Mouse (Mus musculus) ES-E14 (cell line): ENCODE data around the gene Kmt2a. TPM values are rescaled to one million over a fixed set of nuclear protein-coding genes. Genes with fewer than 3 reads are reported as not detected.

Experiments
- DNase-seq: peaks from one replicate; pipeline ENCODE4 v3.0.0-alpha.2; 2013; ENCODE audit warnings: low read depth, low spot score
- H3K27ac ChIP-seq: 2 replicates; pipeline ENCODE4 v1.5.1; 2012; ENCODE audit warnings: low read depth, mild to moderate bottlenecking, low read length, moderate library complexity, mixed read lengths; ENCODE audit not compliant: poor library complexity, insufficient read depth, severe bottlenecking
- H3K36me3 ChIP-seq: 2 replicates; pipeline ENCODE4 v1.6.1; 2012; ENCODE audit warnings: mild to moderate bottlenecking, low read length, moderate library complexity, mixed read lengths; ENCODE audit not compliant: control insufficient read depth, poor library complexity, insufficient read depth, severe bottlenecking
- H3K4me1 ChIP-seq, 2 experiments: fragments of 150-350 bp in 1 of 2; sonication (generic) in 1 of 2; 2 replicates each; pipeline ENCODE4 v1.6.1; 2012; ENCODE audit warnings: low read length in 2 of 2, mild to moderate bottlenecking in 1 of 2, mixed read lengths in 1 of 2; ENCODE audit not compliant: control insufficient read depth in 2 of 2, insufficient read depth in 2 of 2, poor library complexity in 1 of 2
- H3K4me3 ChIP-seq, 2 experiments: fragments of 150-350 bp in 1 of 2; sonication (generic) in 1 of 2; 2 replicates each; pipeline ENCODE4 v1.5.1; 2012; ENCODE audit warnings: low read length in 2 of 2, low read depth in 1 of 2, mild to moderate bottlenecking in 1 of 2, mixed read lengths in 1 of 2; ENCODE audit not compliant: insufficient read depth in 1 of 2, poor library complexity in 1 of 2, severe bottlenecking in 1 of 2
- H3K9ac ChIP-seq: 2 replicates; pipeline ENCODE4 v1.6.1; 2012; ENCODE audit warnings: low read depth, mild to moderate bottlenecking, low read length, mixed read lengths; ENCODE audit not compliant: poor library complexity, insufficient read depth, severe bottlenecking
- H3K9me3 ChIP-seq: fragments of 150-350 bp; sonication (generic); 2 replicates; pipeline ENCODE4 v1.6.1; 2012; ENCODE audit warnings: low read depth, mild to moderate bottlenecking, low read length; ENCODE audit not compliant: control insufficient read depth, insufficient read depth
- CHD2 ChIP-seq: IDR thresholded peaks from 2 replicates; pipeline ENCODE4 v1.6.1; 2014; ENCODE audit warnings: mild to moderate bottlenecking, low read depth, low read length, inconsistent platforms
- HCFC1 ChIP-seq: IDR thresholded peaks from 2 replicates; pipeline ENCODE4 v1.6.1; 2012; ENCODE audit warnings: low read length, inconsistent platforms, borderline replicate concordance; ENCODE audit not compliant: insufficient read depth
- MAFK ChIP-seq: IDR thresholded peaks from 2 replicates; pipeline ENCODE4 v1.6.1; 2014; ENCODE audit warnings: mild to moderate bottlenecking, low read depth, low read length, inconsistent platforms; ENCODE audit not compliant: insufficient read depth
- ZC3H11A ChIP-seq: IDR thresholded peaks from 2 replicates; pipeline ENCODE4 v1.6.1; 2012; ENCODE audit warnings: low read depth, mild to moderate bottlenecking, inconsistent platforms, low read length, borderline replicate concordance
- ZNF384 ChIP-seq: IDR thresholded peaks from 2 replicates; pipeline ENCODE4 v1.6.1; 2012; ENCODE audit warnings: low read depth, low read length, inconsistent platforms
- in situ Hi-C, 2 experiments: fragments of 600-800 bp; cut with MboI; formaldehyde crosslinking; loops; one replicate each; pipeline ENCODE4 v1.15.1; 2025; ENCODE audit warnings: low sequenced_read_pairs in 2 of 2, inconsistent platforms in 1 of 2; ENCODE audit not compliant: unreplicated experiment in 2 of 2
- total RNA-seq: library from RNA; depleted of rRNA; stranded (reverse); fragments of 300-350 nt; gene quantifications from 2 replicates; pipeline ENCODE4 v1.2.3, GENCODE M21; 2012

Gene Kmt2a
- total RNA-seq, 1 experiment: 23.6 TPM

- no peak for DNase-seq
- TF ChIP-seq ZNF384: no peak
- no peak for TF ChIP-seq CHD2
- no peak for TF ChIP-seq HCFC1
- no peak for TF ChIP-seq ZC3H11A
- no peak for TF ChIP-seq MAFK
- no peak overlapping the region for H3K4me3 ChIP-seq
- peaks cover 1 to 6% of the 10 kb centered on the region in 2 experiments; a peak in 1 of 4 replicates for H3K4me1 ChIP-seq
- no peaks in the 10 kb centered on the region for H3K36me3 ChIP-seq
- H3K27ac ChIP-seq: no peak overlapping the region
- H3K9ac ChIP-seq: no peak overlapping the region
- H3K9me3 ChIP-seq: no peaks in the 10 kb centered on the region
- in situ Hi-C loops: no loop called here
These were observed 11.6 kb upstream of the Kmt2a start for GRCm38 (mm10) chr9:44892664-44893063.

- H3K9me3 ChIP-seq: no peaks in the 10 kb centered on the region
- H3K27ac ChIP-seq: no peak overlapping the region
- DNase-seq: no peak
- no peak overlapping the region for H3K9ac ChIP-seq
- in situ Hi-C loops: no loop called here
- TF ChIP-seq MAFK: no peak; the same call in 1 of the 2 replicates
- TF ChIP-seq ZNF384: no peak
- no peak for TF ChIP-seq CHD2
- H3K36me3 ChIP-seq: no peaks in the 10 kb centered on the region
- no peak overlapping the region for H3K4me3 ChIP-seq
- peaks cover 1 to 4% of the 10 kb centered on the region in 2 experiments; a peak in 1 of 4 replicates for H3K4me1 ChIP-seq
These were observed 10.1 kb upstream of the Kmt2a start for GRCm38 (mm10) chr9:44891210-44891609.

DNA sequence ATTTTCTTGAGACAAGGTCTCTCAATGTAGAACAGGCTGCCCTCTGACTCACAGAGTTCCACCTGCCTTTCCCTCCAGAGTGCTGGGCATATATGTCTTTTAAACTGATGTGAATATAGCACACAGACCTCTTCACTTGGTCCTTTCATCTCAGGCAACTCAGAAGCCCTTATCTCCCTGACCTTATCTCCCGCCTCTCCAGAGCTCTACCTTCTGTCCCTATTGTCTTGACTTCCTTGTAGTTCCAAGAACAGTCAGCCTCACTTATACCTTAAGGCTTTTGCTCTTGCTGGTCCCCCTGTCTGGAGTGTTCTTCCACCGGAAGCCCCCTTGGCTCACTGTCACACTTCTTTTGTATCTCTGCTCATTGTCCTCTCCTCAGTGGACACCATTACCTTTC lies 9.0 kb upstream of the Kmt2a start:
- Histone ChIP-seq H3K9ac (no peak overlapping the region), H3K4me3 (no peak overlapping the region), H3K36me3 (no peaks in the 10 kb centered on the region), H3K4me1 (peaks cover 1 to 4% of the 10 kb centered on the region in 2 experiments; a peak in 1 of 4 replicates), H3K27ac (no peak overlapping the region), H3K9me3 (no peaks in the 10 kb centered on the region)
- DNase-seq: no peak
- in situ Hi-C loops: no loop called here
- TF ChIP-seq ZC3H11A (no peak), ZNF384 (no peak)

GRCm38 (mm10) chr9:44888114-44888624 lies 7.1 kb upstream of the Kmt2a start:
- Histone ChIP-seq H3K4me1 (peaks cover 1 to 4% of the 10 kb centered on the region in 2 experiments; a peak in 1 of 4 replicates), H3K27ac (no peak overlapping the region), H3K36me3 (no peaks in the 10 kb centered on the region), H3K9ac (no peak overlapping the region), H3K4me3 (no peak overlapping the region), H3K9me3 (no peaks in the 10 kb centered on the region)
- in situ Hi-C loops: no loop called here
- TF ChIP-seq ZC3H11A (no peak), MAFK (no peak), HCFC1 (no peak), ZNF384 (no peak), CHD2 (no peak)
- DNase-seq: no peak

DNA sequence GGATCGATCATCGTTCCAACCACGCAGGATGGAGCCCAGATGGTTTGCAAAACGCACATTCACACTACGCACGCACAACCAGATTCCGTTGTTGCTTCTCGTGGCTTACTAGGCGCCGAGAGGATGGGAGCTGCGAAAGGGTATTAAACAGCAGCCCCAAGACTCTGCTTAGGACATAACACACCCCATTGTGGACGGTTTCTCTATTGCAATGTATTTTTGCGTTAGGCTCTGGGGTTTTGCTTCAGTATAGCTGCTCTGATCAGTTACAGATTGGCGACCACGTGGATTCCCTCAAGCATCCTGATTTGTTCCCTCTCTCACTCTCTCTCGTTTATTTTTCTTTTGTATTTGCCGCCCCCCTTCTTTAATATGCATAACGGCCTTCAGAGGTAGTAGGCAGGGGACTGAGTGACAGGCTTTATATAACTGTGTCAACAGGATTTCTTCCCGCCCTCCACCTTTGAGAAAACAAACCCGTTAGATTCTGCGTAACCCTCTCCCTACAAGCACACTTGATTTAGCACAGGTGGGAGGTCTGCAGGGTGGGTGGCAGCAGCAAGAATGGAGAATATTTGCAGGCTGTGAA lies 2.0 kb upstream of the Kmt2a start:
- in situ Hi-C loops: no loop called here
- Histone ChIP-seq H3K4me1 (peaks cover 0 to 11% of the 10 kb centered on the region in 2 experiments; a peak in 2 of 4 replicates), H3K9ac (peak overlapping the region; percentile 8; the same call in 1 of the 2 replicates), H3K27ac (0 out of 2 replicates have a peak overlapping the region, but pooled peaks have one; percentile 10), H3K36me3 (no peaks in the 10 kb centered on the region; the same call in 1 of the 2 replicates), H3K4me3 (peak overlapping the region; percentile 88 to 91), H3K9me3 (no peaks in the 10 kb centered on the region)
- no peak for DNase-seq
- TF ChIP-seq ZNF384: no peak
- TF ChIP-seq HCFC1: no peak
- TF ChIP-seq MAFK: no peak
- no peak for TF ChIP-seq ZC3H11A
- no peak for TF ChIP-seq CHD2
